Mouse (Mus musculus) small intestine, adult 2 months (tissue): ENCODE measurements around the gene Shbg.

ENCODE experiments used
- CTCF ChIP-seq: fragments of 200-500 bp; IDR thresholded peaks from 2 replicates; pipeline ENCODE4 v1.5.1; 2012; ENCODE audit warnings: low read depth, mild to moderate bottlenecking, control low read depth, inconsistent platforms, low read length, moderate library complexity, mixed read lengths; ENCODE audit not compliant: insufficient replicate concordance, insufficient read length; ENCODE audit errors: extremely low read depth
- POLR2A ChIP-seq: fragments of 200-500 bp; IDR thresholded peaks from 2 replicates; pipeline ENCODE4 v1.6.1; 2012; ENCODE audit warnings: low read depth, mild to moderate bottlenecking, control low read depth, inconsistent platforms, low read length, moderate library complexity

DNA sequence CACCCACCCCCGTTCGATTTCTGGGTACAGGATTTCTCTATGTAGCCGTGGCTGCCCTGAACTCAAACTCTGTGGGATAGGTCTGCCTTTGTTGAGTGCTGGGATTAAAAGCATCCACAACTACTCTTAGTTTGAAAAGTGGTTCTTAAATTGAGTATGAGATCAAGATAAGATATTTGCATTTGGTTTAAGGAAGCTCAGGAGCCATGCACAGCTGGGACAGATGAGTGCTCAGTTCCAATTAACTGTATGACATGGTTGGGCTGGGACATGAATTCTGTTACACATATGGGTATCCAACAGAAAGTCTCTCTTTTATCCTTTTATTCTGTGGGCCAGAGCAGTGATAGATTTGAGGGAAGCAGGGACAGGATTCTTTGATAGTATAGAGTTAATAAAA is 17.8 kb upstream of the Shbg start:
- TF ChIP-seq CTCF (no peak), POLR2A (no peak)
